Mouse (Mus musculus) lung, embryonic 16.5 days (tissue): ENCODE data around the gene Srd5a1. TPM values are rescaled to one million over a fixed set of nuclear protein-coding genes. Genes with fewer than 3 reads are reported as not detected.

Experiments used
- ATAC-seq: fragments of 200-750 bp; cut with Nextera tagmentation; 2 replicates; pipeline ENCODE4 v1.8.0; 2017; ENCODE audit warnings: low read depth, mild to moderate bottlenecking, moderate library complexity
- H3K27ac ChIP-seq: fragments of 300-500 bp; sonication (generic); 2 replicates; pipeline ENCODE4 v1.5.1; 2014; ENCODE audit warnings: mild to moderate bottlenecking, control low read depth, low read length
- H3K27me3 ChIP-seq: fragments of 300-500 bp; sonication (generic); 2 replicates; pipeline ENCODE4 v1.6.1; 2014; ENCODE audit warnings: low read depth, low read length, mixed read lengths; ENCODE audit not compliant: control insufficient read depth, insufficient read depth
- H3K36me3 ChIP-seq: fragments of 300-500 bp; sonication (generic); 2 replicates; pipeline ENCODE4 v1.6.1; 2014; ENCODE audit warnings: low read length; ENCODE audit not compliant: control insufficient read depth, insufficient read depth
- H3K4me1 ChIP-seq: fragments of 300-500 bp; sonication (generic); replicated peaks from 2 replicates; pipeline ENCODE4 v1.6.1; 2014; ENCODE audit warnings: low read length, mixed read lengths; ENCODE audit not compliant: control insufficient read depth, insufficient read depth
- H3K4me2 ChIP-seq: fragments of 300-500 bp; sonication (generic); 2 replicates; pipeline ENCODE4 v1.6.1; 2014; ENCODE audit warnings: low read depth, low read length, control low read depth
- H3K4me3 ChIP-seq: fragments of 300-500 bp; sonication (generic); 2 replicates; pipeline ENCODE4 v1.5.1; 2014; ENCODE audit warnings: mild to moderate bottlenecking, low read length, control low read depth
- H3K9ac ChIP-seq: fragments of 300-500 bp; sonication (generic); 2 replicates; pipeline ENCODE4 v1.6.1; 2014; ENCODE audit warnings: low read length, control low read depth
- H3K9me3 ChIP-seq: fragments of 300-500 bp; sonication (generic); 2 replicates; pipeline ENCODE4 v1.6.1; 2016; ENCODE audit warnings: low read length; ENCODE audit not compliant: control insufficient read depth
- WGBS: fragments of 180-500 bp; shearing (Covaris S2); extraction: QIAGEN DNeasy Blood & Tissue Kit; methylation state at CpG from one replicate; pipeline ENCODE4 v1.1.7; 2014; 5-methylcytosine and 5-hydroxymethylcytosine counted together
- polyA plus RNA-seq: library from polyadenylated mRNA; unstranded; fragments of >200 nt; fragmentation: Nextera tagmentation; extraction: Ambion mirVana; gene quantifications from 2 replicates; pipeline ENCODE4 v1.2.1, GENCODE M21; 2015

Srd5a1 gene
- polyA plus RNA-seq, 1 experiment from 2014 or later = 22.3 TPM

DNA sequence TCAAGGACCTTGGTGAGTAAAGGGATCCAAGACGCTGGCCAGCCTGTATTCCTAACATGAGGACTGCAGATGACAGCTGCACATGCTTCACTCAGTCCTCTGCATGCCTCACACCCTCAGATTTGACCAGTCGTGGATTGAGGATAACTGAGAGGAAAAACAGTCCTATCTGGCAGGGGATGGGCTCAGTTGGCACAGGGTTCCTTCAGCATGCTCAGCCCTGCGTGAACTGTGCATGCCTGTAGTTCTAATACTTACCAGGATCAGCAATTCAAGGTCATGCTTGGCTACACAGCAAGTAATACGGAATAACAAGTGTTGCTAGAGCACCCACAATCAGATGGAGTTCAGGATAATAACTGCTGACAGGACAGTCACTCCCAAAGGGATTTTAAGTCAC is 20.4 kb upstream of the Srd5a1 start:
- H3K27ac ChIP-seq = no peak overlapping the region
- H3K9ac ChIP-seq = no peak overlapping the region
- no peak overlapping the region for H3K4me3 ChIP-seq
- WGBS = 87% methylated on average over 4 of the region's 4 CpGs
- H3K4me1 ChIP-seq = no peaks in the 10 kb centered on the region
- ATAC-seq = no peak
- H3K9me3 ChIP-seq = no peaks in the 10 kb centered on the region
- peaks cover 70% of the 10 kb centered on the region for H3K36me3 ChIP-seq
- no peaks in the 10 kb centered on the region for H3K27me3 ChIP-seq
- H3K4me2 ChIP-seq = no peak overlapping the region

GRCm38 (mm10) chr13:69631111-69631510 is 19.9 kb upstream of the Srd5a1 start:
- Histone ChIP-seq H3K4me2 (no peak overlapping the region), H3K9me3 (no peaks in the 10 kb centered on the region), H3K4me1 (no peaks in the 10 kb centered on the region), H3K36me3 (peaks cover 74% of the 10 kb centered on the region), H3K27ac (no peak overlapping the region), H3K4me3 (no peak overlapping the region), H3K9ac (no peak overlapping the region), H3K27me3 (no peaks in the 10 kb centered on the region)
- ATAC-seq = no peak
- WGBS = 91% methylated on average over 3 of the region's 3 CpGs

DNA sequence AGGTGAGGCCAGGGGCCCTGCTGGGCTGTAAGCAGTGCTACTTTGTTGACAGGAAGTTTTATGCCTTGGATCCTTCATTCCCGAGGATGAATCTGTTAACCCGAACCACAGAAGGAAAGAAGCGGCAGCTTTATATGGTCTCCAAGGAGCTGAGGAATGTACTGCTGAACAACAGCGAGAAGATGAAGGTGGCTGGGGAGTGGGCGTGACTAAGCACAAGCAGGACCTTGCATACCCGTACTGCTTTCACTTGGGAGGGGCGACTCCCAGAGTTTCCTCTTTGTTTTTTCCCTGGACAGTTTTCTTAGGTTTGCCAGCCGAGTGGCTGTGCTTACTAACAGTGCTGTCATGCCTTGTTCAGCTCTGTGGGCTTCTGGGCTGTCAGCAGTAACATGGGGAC is 19.3 kb upstream of the Srd5a1 start:
- no peaks in the 10 kb centered on the region for H3K27me3 ChIP-seq
- WGBS = 79% methylated on average over 8 of the region's 8 CpGs
- ATAC-seq = no peak
- no peak overlapping the region for H3K4me2 ChIP-seq
- H3K36me3 ChIP-seq = peaks cover 77% of the 10 kb centered on the region
- no peak overlapping the region for H3K27ac ChIP-seq
- no peaks in the 10 kb centered on the region for H3K4me1 ChIP-seq
- H3K9me3 ChIP-seq = no peaks in the 10 kb centered on the region
- H3K9ac ChIP-seq = no peak overlapping the region
- H3K4me3 ChIP-seq = no peak overlapping the region

DNA sequence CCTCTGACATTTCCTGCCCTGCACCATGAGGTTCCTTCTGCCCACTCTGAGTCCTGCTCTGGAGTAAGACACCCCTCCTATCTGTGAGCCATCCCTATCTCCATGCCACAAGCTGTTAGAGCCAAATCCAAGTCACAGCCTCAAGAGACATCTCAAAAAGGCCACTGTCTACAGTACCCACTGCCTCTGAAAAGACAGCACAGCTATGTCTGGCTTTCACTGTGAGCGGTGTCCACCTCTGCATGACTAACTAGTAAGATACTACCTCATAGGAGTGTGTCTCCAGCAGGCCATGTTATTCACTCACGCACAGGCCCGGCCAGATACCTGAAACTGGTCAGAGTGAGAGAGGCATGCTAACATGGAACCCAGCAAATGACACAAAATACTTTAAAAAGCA is 16.7 kb upstream of the Srd5a1 start:
- Histone ChIP-seq H3K27ac (no peak overlapping the region), H3K9me3 (no peaks in the 10 kb centered on the region), H3K4me1 (no peaks in the 10 kb centered on the region), H3K4me3 (no peak overlapping the region), H3K27me3 (no peaks in the 10 kb centered on the region), H3K36me3 (peaks cover 64% of the 10 kb centered on the region), H3K9ac (no peak overlapping the region), H3K4me2 (no peak overlapping the region)
- 92% methylated on average over 3 of the region's 3 CpGs for WGBS
- no peak for ATAC-seq

DNA sequence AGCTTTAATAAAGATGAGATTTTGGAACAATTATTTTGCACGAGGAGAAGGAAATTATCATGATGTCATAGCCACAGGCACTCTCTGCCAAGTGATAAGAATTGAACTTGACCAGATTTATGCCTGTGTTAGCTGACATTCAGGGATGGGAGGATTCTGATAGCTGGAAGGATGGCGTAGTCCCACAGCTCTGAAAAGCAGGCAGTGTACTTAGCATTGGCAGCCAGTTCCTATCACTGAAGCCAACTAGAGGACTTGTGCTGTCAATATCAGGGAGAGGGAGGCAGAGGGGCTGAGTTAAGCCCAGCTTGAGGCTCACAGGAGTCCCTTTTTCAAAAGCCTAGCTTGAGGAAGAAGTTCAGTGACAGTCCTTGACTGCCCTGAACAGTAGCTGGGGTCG is 13.3 kb upstream of the Srd5a1 start:
- Histone ChIP-seq H3K9me3 (no peaks in the 10 kb centered on the region), H3K36me3 (peaks cover 55% of the 10 kb centered on the region), H3K4me2 (no peak overlapping the region), H3K4me1 (no peaks in the 10 kb centered on the region), H3K27me3 (no peaks in the 10 kb centered on the region), H3K27ac (no peak overlapping the region), H3K9ac (no peak overlapping the region), H3K4me3 (no peak overlapping the region)
- no peak for ATAC-seq
- 87% methylated on average over 3 of the region's 3 CpGs for WGBS

DNA sequence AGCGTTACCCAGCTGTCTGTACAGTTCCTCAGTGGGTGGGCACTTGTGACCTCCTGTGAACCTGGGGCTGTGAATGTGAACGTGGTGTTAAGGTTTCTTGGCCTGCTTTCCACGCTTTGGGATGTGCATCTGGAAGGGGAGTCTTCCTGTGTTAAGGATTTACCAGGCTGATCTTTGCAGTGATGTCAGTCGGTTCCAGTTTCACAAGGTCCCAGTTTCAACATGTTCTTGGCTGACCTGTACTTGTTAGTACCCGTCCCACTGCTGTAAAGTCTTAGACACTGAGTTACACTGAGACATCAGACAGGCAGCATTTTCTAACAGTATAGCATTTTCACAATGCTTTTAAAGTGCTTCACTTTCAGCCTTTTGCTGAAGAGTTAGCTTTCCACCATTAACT is 12.6 kb upstream of the Srd5a1 start:
- H3K9ac ChIP-seq = no peak overlapping the region
- H3K4me2 ChIP-seq = no peak overlapping the region
- H3K36me3 ChIP-seq = peaks cover 56% of the 10 kb centered on the region
- H3K27ac ChIP-seq = no peak overlapping the region
- ATAC-seq = no peak
- WGBS = 77% methylated on average over 5 of the region's 5 CpGs
- H3K4me1 ChIP-seq = no peaks in the 10 kb centered on the region
- H3K27me3 ChIP-seq = no peaks in the 10 kb centered on the region
- no peaks in the 10 kb centered on the region for H3K9me3 ChIP-seq
- H3K4me3 ChIP-seq = no peak overlapping the region

DNA sequence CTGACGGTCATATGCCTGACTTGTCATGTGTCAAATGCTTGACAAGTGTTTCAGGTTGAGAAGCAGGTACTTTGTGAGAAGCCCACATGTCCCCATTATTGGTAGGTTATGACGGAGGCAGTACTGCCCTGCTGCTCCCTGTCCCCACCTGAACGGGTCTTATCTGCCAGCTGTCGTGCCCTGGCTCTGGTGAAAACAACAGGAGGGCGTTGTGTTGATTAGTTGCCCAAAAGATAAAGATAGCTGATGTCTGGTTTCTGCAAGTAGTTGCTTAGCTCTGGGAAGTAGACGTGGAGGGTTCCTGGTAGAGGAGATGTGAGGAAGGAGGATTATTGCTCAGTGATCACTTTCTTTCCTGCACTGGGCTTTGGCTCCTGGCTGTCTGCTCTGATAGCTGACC is 5.5 kb upstream of the Srd5a1 start:
- ATAC-seq = no peak
- peaks cover 7% of the 10 kb centered on the region; the same call in 1 of the 2 replicates for H3K4me1 ChIP-seq
- no peak overlapping the region for H3K4me3 ChIP-seq
- 81% methylated on average over 6 of the region's 6 CpGs for WGBS
- H3K27ac ChIP-seq = no peak overlapping the region
- no peaks in the 10 kb centered on the region for H3K9me3 ChIP-seq
- no peak overlapping the region for H3K4me2 ChIP-seq
- no peak overlapping the region for H3K9ac ChIP-seq
- H3K27me3 ChIP-seq = no peaks in the 10 kb centered on the region
- H3K36me3 ChIP-seq = peaks cover 55% of the 10 kb centered on the region

DNA sequence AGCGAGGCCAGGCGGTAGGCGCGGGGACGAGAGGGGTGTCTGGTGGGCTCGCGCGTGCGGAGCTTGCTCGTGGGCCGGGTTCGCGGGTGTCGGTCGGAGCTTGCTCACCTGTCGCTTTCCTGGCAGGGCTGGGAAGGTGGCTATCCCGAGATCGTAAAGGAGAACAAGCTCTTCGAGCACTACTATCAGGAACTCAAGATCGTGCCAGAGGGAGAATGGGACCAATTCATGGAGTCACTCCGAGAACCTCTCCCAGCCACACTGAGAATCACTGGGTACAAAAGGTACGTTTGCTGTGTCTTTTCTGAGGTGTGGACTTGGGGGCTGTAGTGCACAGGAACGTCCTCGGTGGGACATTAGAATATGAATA is 918 bp upstream of the Srd5a1 start:
- Histone ChIP-seq H3K36me3 (peaks cover 24% of the 10 kb centered on the region), H3K4me3 (peak overlapping the region; percentile 98), H3K9ac (peak overlapping the region; percentile 88), H3K4me1 (peaks cover 10% of the 10 kb centered on the region; the same call in 1 of the 2 replicates), H3K27me3 (no peaks in the 10 kb centered on the region), H3K27ac (no peak overlapping the region; the same call in 1 of the 2 replicates), H3K9me3 (no peaks in the 10 kb centered on the region), H3K4me2 (peak overlapping the region; percentile 77)
- ATAC-seq = no peak
- under 1% methylated on average over 24 of the region's 24 CpGs for WGBS

DNA sequence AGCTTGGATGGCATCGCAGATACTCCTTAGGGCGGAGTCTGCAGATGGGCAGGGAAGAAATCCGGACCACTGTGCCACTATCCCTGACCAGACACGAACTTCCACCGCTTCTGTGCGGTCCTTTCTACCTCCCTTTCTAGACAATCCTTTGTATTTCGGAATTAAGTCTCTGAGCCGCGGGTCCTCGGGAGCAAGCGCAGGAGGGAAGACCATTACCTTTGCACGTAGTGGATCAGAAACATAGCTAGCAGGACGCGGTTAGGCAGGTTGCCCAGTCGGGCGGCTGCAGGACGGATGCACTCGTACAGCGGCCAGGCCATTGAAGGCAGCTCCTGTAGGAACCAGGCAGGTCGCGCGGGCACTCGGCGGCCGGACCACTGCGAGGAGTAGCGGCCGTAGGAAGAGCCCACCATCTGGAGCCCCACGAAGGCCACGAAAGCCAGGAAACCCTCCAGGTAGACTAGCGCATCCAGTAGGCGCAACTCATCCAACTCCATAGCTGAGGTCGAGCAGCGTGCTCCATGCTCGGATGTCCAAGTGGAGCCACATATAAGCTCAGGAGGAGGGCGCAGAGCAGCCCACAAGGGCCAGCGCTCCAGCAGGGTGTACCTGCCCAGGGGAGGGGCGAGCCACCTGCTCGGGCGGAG is 368 bp downstream of the Srd5a1 start:
- peak overlapping the region; percentile 98 for H3K4me3 ChIP-seq
- peak overlapping the region; percentile 80 for H3K4me2 ChIP-seq
- peak overlapping the region; percentile 71 for H3K9ac ChIP-seq
- H3K36me3 ChIP-seq = peaks cover 13% of the 10 kb centered on the region
- no peaks in the 10 kb centered on the region for H3K27me3 ChIP-seq
- H3K9me3 ChIP-seq = no peaks in the 10 kb centered on the region
- WGBS = under 1% methylated on average over 40 of the region's 40 CpGs
- peak; percentile 24 for ATAC-seq
- H3K4me1 ChIP-seq = peaks cover 10% of the 10 kb centered on the region; the same call in 1 of the 2 replicates
- H3K27ac ChIP-seq = no peak overlapping the region

DNA sequence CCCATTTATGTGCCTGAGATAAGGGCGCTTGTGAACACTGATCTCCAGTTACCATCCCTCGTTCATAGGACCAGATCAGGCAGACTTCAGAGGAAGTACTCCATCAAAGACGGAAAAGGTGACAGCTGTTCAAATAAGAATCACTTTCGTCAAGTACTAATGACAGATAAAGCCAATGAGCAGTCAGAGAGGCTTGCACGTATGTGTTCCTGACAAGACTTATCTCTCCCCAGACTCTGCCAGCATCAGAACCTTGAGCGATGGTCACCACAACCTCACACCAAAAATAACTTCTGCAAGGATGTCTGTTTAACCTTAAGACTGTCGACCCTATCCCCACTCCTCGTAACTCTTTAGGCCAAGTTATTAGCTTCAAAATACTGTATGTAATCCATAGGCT is 2.5 kb downstream of the Srd5a1 start:
- H3K36me3 ChIP-seq = peaks cover 2% of the 10 kb centered on the region
- H3K9me3 ChIP-seq = no peaks in the 10 kb centered on the region
- H3K4me2 ChIP-seq = no peak overlapping the region
- 47% methylated on average over 8 of the region's 8 CpGs for WGBS
- H3K9ac ChIP-seq = no peak overlapping the region
- ATAC-seq = no peak
- peaks cover 10% of the 10 kb centered on the region; the same call in 1 of the 2 replicates for H3K4me1 ChIP-seq
- H3K4me3 ChIP-seq = no peak overlapping the region
- no peak overlapping the region for H3K27ac ChIP-seq
- H3K27me3 ChIP-seq = no peaks in the 10 kb centered on the region
